Mouse (Mus musculus) bone marrow, adult 2 months (tissue): ENCODE data around the gene Ccl4.

ENCODE experiments used
- CTCF ChIP-seq: fragments of 200-500 bp; IDR thresholded peaks from 2 replicates; pipeline ENCODE4 v1.5.1; 2011; ENCODE audit warnings: low read length, control low read depth; ENCODE audit not compliant: control insufficient read depth, insufficient read depth
- POLR2A ChIP-seq: fragments of 200-500 bp; IDR thresholded peaks from 2 replicates; pipeline ENCODE4 v1.6.1; 2011; ENCODE audit warnings: low read depth, mild to moderate bottlenecking, control low read depth, low read length, borderline replicate concordance; ENCODE audit not compliant: control insufficient read depth

DNA sequence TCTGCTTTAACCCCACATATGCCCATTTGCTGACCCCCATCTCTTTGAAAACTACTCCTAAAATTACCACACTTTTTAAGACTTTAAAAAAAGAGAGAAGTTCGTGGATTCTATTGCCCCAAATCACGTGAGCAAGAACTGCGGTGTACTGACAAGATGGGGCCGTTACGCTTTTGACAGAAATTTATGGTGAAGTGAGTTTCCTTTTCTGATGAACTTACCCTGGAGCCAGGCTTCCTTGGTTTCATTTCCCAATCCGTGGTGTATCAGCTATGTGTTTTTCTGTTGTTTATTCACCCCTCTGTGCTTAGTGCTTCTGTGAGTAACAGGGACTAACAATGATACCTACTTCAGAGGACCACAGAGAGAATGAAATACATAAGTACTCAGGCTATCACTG, 3.6 kb upstream of the Ccl4 start:
- TF ChIP-seq CTCF, result no peak
- TF ChIP-seq POLR2A, result no peak
